Mouse (Mus musculus) layer of hippocampus, postnatal 10 days (tissue): ENCODE data around the gene Banp. TPM values are rescaled to one million over a fixed set of nuclear protein-coding genes. Genes with fewer than 3 reads are reported as not detected.
A peak's percentile ranks its signal among the peaks of the same experiment; 100 is the strongest.

Experiments
- DNase-seq, 2 experiments: peaks; one replicate each; pipeline ENCODE4 v3.0.0; 2021; ENCODE audit warnings: low spot score in 2 of 2
- total RNA-seq, 2 experiments: library from RNA; stranded (reverse); gene quantifications; 2 replicates each; pipeline ENCODE4 v1.2.3; 2021

Gene Banp
- total RNA-seq, 2 experiments from 2014 or later = 24.7 to 32.2 TPM

DNA sequence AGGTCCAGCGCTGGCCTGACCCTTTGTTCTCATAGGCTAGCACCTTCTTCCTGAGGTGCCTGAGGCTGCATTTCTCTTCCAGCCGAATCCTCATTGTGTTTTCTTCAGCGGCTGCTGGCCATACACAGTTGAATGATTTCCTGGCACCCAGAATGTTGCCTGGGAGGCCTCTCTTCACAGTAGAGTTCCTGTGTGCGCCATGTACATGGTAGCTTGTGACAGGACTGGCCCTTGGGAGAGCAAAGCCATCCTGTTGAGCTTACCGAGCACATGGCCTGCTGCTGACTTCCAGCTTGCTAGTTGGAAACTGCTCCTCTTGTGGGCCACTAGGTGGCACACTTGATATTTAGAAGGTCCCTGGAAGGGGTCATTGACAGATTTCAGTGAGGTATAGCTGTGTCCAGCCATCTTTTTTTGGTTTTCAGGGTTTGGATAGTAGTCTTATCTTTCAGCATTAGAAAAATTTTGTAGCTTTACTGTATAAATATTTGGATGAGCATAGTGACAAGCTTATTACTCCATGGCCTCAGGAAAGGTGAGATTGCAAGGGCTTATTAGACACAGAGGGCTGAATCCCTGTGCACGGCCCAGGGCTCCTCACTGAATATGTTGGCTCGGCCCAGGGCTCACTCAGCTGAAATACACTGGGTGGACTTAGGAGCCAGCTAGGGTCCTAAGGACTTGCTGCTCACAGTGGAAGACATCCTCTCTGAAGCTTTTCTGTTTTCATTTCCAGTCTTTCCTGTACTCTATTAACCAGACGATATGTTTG, 28.5 kb downstream of the Banp start:
- DNase-seq = peak; percentile 40 to 63

DNA sequence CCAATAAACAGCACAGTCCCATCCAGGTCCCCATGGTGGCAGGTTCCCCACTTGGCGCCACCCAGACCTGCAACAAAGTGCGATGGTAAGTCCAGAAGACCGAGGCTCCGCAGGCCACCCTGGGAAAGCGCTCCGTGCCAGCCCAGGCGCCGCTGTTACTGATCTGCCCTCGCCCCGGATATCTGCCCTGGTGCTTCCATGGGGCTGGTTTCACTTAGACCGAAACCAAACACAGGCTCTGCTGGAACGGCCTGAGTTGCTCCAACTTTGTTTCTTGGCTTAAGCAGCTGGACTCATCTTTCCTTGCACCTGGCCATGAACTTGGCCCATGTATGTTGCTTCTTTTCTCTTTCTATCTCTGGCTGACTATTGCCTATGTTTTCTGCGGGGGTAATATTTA, 29.1 kb downstream of the Banp start:
- DNase-seq = no peak

DNA sequence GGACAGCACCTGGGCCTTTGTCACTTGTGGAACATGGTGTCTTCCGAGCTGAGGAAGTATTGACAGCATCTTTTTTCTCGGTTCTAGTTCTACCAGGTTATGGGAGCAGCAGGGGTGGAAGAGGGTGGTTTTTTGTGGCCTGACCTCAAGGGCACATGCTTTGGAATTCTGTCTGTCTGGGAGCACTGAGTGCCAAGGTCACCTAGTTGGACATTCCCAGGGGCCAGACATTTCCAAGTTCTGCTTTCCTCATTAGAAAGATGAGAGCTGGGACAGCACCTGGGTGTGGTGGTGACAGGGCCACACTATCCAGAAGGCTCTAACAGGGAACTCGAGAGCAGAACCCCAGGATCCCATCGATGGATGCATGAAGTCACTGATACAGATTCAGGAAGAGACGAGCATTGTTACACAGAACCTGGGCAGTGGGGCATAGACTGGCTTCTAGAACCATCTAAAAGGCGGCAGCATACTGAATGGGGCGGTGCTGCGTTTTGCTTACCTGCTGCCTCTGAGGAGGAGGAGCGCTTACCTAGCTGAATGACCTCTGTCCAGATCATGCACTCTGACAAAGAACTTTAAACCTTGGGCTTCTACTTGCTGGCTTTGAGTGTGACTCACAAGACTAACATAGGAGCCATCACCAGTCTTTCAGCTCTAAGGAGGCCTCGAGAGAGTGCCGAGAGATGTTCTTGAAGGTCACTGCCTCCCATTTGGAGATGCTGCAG, 31.4 kb downstream of the Banp start:
- DNase-seq = no peak

DNA sequence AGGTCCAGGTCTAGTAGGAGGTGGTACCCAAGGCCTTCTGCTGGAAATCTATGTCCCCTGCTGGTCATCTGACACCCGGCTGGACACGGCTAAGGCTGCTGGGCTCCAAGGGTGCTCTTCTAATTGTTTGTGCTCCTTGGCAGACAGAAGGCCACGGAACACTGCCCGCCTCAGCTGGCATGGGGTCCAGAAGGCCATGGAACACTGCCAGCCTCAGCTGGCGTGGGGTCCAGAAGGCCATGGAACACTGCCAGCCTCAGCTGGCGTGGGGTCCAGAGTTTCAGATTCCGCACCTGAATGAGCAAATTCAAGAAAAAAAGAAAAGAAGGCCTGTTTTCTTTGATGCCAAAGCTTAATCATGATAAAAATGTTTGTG, 32.0 kb downstream of the Banp start:
- peak; percentile 36 to 63 for DNase-seq

DNA sequence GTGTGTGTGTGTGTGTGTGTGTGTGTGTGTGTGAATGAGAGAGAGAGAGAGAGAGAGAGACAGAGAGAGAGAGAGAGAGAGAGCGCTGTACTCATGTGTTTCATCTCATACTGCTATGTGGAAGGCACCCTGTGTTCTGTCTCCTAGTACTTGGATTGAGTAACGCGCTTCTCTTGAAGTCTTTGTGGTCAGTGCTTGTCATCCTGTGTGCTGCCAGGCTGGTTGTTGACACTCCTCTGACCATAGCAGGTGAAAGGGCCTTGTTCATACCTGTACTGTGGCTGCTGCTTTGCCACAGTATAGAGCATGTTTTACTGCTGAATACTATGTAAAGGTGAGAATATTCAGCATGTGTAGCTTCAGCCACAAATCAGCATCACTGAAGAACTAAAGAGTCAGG, 36.1 kb downstream of the Banp start:
- DNase-seq = no peak

DNA sequence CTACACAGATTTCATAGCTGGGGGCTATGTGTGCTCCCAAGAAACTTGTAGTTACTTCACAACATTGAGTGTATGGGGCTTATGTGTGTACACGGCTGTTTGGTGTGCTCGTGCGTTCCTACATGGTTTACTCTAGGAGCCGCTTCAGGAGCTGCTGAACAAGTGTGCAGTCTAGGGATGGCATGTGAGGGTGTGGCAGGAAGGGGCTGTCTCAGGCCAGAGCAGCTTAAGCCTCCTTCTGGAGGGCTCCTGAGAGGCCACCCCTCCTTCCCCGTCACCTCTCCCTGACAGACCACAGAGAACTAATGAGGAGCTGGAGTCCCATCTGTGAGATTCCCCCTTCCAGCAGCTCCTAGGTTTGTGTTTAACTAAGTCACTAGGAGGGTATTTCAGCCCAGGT, 38.3 kb downstream of the Banp start:
- no peak for DNase-seq

DNA sequence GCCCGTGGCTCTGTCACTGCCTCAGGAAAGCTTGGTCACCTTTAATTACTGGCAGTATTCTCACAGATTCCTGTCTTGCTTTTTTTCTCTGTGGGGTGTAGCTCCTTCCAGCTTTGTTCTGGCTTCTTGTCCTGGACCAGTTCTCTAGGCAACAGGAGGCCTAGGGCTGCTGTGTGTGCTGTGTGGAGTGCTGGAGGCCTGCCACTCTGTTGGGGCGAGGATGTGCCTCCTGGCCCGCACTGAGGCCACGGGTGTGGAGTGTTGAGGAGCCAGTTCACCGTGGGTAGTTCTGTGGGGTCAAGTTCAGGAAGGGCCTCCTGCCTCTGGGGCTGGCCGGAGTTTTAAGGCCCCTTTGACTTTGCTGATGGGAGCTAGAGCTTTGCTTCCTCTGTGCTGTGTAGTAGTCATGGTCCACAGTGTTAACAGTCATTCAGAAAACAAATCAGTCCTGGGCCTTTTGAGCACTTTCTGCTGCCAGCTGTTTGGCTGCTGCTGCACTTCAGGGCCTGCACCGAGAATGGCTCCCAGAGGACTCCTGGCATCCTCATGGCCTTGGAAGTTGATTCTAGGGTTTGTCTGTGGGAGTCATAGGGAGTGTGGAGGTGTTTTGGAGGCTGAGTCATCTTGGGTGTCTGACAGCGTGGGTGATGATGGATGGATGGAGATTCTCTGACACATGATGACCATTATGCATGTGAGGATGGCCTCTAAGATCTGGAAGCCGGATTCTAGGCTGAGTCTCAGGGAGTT, 41.1 kb downstream of the Banp start:
- DNase-seq = no peak

DNA sequence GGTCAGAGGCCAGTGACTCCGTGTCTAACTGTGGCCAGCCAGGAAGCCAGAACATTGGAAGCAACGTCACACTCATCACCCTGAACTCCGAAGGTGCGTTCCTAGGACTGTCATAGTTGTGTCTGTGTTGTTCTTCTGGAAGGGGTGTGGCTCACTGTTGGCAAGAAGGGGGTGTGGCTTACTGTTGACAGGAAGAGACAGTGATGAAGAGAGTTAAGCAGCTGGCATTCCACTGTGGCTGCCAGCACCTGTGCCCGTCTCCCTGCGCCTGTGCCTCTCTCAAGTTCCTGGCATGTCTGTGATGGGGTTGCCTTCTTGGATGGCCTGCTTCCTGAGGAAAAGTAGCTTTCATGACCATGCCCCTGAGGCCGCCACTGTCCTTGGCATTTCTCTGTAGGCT, 42.1 kb downstream of the Banp start:
- DNase-seq = no peak

DNA sequence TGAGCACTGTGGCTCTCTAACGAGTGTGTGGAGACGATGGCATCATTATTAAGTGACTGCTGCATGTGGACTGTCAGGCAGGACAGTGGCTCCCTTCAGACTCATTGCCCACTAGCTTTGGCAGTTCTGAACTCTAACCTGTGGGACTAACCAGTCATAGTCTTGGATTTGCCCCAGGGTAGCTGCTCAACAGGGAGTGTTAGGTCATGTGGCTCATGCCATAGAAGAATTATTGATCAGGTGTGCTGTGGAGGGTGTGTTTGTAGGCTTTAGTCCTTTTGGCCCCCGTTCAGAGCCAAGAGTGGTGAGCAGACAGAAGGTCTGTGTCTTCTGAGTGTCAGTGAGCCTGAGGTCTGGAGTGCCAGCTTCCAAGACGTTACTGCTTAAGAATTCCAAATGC, 43.4 kb downstream of the Banp start:
- DNase-seq = no peak

DNA sequence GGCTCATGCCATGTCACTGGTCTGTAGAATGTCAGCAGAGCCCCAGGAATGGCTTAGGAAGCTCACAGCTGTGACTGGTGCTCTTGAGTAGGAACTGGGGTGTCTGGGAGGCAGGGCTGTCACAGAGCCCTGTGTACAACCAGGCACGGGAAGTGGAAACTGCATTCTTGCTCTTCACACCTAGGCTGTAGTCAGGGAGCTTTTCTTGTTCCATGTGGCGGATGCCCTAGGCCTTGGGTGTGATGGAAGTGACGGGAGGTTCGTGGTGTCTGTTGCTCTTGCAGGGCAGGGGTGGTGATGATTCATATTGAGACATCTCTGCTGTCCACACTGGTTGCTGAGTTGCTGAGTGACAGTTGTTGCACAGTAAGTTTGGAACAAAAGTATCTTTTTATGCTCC, 45.6 kb downstream of the Banp start:
- no peak for DNase-seq

DNA sequence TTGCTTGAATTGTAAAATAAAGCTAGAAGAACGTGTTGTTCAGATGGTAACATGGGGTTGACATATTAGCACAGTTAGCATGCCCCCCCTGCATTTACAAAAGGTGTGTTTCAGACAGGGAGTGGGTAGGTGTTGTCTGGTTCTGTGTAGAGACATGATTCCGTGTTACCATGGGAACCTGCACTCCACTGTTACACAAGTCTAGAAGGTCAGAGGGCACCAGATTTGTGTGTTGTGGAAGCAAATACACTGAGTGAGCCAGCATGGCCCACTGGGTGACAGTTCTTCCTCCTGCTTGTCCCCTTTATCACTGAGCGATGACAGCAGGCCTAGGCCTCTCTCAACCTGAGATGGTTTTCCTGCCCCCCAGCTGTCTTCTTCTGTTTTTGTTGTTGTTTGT, 46.3 kb downstream of the Banp start:
- DNase-seq = no peak

DNA sequence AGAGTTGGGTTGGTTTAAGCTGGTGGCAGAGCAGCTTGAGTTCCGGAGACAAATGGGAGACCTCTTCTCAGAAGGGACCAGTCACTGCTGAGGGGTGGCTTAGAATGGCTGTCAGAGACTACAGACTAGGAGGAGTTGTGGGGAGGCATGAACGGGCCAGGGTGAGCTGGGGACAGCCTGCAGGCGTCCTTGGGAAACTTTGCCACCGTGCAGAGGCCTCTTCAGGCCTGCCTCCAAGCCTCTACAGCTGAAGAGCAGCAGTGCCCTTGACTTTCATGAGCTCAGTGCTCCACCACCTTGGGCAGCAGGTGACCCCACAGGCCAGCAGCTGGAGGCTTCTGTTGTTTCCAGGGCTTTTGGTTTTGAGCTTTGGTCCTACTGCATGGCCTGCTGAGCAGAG, 49.1 kb downstream of the Banp start:
- DNase-seq = no peak

DNA sequence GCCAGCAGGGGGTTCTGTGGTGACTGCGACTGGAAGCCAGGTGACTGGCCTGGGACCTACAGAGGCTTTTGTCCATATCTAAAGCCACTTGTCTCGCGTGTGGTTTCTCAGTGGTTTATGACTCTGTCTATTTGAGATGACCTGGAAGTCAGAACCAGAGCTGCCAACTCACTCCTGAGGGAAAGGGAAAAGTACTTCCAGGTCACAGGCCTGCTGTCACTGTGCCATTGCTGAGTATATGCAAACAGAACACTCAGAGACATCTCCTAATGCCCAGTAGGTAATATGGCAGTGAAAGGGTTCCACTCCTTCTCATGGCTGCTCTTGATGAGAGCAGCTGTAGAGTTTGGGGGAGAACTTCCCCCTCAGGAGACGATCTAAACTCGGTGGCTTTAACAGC, 49.7 kb downstream of the Banp start:
- DNase-seq = no peak

DNA sequence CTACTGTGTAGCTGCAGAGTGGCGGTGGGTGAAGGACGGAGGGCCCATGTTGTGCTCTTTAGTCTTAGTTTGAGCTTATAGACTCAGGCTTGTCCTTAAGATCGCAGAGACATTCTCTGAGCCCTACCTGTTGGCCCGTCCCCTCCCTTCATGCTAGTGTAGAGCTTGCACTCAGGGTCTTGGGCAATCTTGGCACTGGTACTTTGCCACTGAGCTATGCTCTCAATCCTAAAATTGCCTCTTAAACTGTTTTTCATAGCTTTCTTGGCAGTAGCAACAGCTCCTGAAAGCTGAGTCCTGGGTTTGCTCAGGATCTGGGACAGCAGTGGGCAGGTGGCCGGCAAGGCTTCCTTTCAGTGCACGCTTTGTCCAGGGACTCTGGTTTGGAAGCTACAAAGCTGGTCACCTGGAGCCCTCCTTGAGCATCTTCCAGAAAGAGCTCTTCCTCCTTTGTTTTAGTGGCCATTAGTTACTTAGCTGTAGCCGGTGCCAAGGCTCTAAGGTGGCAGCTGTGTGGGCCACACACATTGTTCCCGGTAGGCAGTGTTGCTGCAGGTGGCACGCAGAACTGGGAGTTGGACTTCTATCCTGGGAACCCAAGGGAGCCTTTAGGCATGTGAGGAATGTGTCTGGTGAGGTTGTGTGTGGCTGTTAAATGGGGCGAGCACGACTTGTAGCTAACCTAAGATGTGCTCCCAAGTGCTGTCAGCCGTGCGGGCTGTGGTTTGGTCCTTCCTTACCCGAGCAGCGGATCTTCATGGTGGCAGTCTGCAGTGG, 52.0 kb downstream of the Banp start:
- no peak for DNase-seq

DNA sequence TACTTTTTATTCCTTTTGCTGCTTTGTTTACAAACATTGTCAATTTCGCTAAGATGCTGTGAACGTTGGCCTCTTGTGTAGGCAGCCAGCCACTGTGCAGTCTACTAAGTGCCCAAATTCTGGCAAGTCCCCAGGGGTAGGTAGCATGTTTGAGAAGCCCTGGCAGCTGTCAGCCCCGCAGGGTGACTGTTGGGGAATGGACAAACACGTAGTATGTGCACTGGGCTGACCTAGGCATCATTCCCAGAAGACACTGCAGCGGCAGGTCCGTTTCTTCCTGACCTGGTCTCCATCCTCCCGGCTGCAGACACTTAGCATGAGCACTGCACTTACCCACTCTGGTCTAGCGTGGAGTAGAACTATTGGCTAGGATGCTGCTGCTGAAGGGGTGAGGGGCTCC, 54.1 kb downstream of the Banp start:
- DNase-seq = no peak

DNA sequence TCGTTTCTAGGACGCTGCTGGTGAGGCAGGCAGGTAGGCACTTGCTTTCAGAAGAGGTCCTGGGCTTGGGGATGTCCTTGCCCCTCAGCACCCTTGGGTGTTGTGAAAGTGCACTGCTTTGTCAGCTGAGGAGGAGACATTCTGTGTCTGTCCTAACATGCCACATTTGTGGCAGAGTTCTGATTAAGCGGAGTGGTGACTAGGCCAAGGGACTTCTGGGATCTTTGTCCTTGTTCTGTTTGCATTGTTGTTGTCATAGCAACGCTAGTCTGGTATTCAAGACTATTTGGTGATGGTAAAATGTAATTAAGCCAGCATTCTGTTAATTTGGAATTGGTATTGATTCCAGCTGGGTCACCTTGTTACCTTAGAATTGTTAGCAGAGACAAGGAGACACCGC, 54.6 kb downstream of the Banp start:
- DNase-seq = no peak

DNA sequence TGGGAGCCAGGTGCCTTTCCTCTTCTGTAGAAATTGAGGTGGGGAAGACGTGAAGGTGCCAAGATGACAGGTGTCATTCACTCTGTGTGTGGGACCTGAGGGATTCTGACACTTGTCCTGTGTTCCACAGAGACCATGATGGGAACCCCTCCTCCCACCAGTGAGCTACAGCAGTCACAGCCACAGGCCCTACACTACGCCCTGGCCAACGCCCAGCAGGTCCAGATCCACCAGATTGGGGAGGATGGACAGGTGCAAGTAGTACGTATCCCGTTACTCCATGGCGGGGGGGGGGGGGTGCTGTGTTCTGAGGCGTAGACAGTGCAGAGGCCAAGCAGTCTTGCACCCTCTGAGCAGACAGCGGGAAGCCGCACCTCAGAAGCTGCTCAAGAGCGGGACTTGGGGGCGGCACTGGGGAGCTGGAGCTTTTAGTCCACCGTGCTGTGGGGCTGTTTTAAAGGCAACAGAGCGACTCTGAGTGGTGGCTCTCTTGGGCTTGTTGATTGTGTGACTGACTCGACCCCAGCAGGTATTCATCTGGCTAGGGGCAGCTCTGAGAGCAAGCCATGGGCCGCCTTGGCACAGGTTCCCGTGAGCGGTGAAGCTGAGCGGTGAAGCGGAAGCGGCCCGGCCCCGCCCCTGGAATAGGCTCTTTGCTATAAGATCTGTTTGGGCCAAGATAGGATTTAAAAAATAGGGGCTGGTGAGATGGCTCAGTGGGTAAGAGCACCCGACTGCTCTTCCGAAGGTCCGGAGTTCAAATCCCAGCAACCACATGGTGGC, 56.1 kb downstream of the Banp start:
- no peak for DNase-seq

DNA sequence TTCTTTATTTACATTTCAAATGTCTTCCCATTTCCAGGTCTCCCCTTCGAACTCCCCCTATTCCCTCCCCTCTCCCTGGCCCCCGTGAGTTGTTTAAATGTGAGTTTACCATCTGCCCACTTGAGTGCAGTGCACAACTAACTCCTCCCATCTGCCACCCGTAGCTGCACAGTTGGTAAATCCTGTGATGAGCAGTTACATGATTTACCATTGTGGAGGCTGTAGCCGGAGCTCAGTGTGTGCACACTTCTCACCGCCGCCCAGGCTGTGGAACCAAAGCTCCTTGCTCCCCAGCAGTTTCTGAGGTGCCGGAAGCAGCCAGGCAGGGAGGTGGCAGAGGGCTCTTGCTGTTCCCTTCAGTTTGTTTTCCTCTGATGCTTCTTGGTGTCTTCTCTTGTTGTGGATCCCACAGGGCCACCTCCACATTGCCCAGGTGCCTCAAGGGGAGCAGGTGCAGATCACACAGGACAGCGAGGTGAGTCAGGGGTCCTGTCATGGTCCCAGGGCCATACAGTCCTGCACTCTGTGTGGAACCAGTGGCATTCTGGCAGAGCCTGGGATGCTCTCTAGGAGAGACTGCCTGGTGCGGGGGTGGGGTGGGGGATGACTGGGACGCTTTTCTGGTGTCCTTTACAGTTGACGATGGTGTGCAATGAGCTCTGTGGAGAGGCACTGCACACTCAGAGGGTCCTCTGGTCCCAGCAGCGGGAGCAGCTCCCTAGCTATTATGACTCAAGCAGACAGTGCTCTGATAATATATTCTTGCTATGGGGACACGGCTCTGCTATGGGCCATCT, 57.3 kb downstream of the Banp start:
- DNase-seq = peak in 1 of 2 experiments; percentile 50

DNA sequence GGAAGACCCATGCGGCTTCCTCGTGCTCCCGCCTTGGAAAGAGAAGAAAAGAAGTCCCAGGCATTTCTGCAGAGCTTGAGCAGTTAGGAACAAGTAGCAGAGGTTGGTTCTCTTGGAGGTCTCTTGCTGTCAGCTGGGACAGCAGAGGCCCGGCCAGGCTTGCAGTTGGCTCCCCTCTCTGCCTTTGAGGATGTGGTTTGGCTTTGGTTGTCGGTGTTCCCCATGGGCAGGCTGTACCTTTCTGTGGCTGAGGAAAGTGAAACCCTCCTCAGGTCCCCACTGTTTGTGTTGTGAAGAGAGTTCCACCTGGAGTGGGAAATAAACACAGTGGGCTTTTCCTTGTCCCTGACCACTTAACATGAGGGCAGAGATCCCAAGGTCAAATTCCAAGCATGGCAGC, 58.8 kb downstream of the Banp start:
- no peak for DNase-seq

DNA sequence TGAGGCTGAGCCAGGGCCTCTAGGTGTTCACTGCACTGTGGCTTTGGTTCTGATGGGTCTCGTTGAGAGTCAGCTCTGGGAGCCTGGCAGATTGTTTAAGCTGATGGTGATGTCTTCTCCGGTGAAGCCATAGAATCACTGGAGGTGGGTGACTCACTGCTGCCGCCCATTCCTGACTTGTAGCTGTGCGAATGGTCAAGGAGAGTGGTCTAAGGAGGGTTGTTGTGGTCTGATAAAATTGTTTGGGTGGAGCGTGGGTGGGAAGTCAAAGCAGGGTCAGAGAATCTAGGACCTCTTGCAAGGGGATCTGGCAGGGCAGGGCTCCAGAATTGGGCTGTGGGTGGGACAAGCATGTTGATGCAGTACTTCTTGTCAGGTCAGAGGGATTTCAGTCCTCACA, 61.1 kb downstream of the Banp start:
- no peak for DNase-seq
